Mouse (Mus musculus): ENCODE measurements around the gene Cyp1a1.

GRCm38 (mm10) chr9:57671037-57671436 is 16.7 kb upstream of the Cyp1a1 start:
- TF ChIP-seq POLR2A (IDR thresholded peaks at IDR 0.05; ENCODE audit: control insufficient read depth, low read depth, low read length) (no peak), CTCF (IDR thresholded peaks at IDR 0.05; ENCODE audit: control insufficient read depth, insufficient read depth, insufficient replicate concordance, low read depth, low read length) (no peak)

All from testis, adult 2 months (tissue).